Mouse (Mus musculus): ENCODE measurements around the gene Cpne4.

DNA sequence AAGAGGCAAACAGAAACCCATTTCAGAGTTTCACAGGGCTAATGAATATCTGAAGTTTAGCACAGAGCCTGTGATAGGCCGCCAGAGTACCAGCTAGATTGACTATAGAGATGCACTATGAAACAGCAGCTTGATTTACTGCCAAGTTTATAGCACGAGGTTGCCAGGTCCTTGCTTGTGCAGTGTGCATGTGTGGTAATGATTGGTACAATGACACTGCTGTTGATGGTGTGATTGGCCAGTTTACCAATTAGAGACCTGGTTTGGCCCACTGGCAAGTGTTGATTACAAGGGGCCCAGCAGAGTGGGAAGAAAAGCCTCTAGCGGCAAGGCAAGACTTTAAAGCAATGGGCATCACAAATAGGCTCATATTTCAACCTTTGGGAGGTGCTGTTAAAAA, 306.6 kb downstream of the Cpne4 start:
- TF ChIP-seq USF1 (IDR thresholded peaks at IDR 0.05; ENCODE audit: low read depth, low read length) (no peak), CTCF (conservative IDR thresholded peaks at IDR 0.05 in 1 of 2, IDR thresholded peaks at IDR 0.05 in 1 of 2; ENCODE audit: low read depth in 2 of 2, low read length in 2 of 2) (no peak), MAX (IDR thresholded peaks at IDR 0.05; ENCODE audit: low read length) (no peak), TBP (conservative IDR thresholded peaks at IDR 0.05; ENCODE audit: low read depth, low read length) (no peak), NELFE (IDR thresholded peaks at IDR 0.05; ENCODE audit: low read depth, low read length) (no peak), ZC3H11A (IDR thresholded peaks at IDR 0.05; ENCODE audit: low read depth, low read length) (no peak), ZNF384 (IDR thresholded peaks at IDR 0.05; ENCODE audit: low read depth, low read length) (no peak), E2F4 (IDR thresholded peaks at IDR 0.05; ENCODE audit: insufficient replicate concordance, low read depth, low read length) (no peak), RCOR1 (conservative IDR thresholded peaks at IDR 0.05; ENCODE audit: low read depth, low read length) (no peak)
